Mouse (Mus musculus): ENCODE data around the gene Ttyh1.

Gene Ttyh1

GRCm38 (mm10) chr7:4122783-4123182, 3.6 kb downstream of the Ttyh1 start:
- no peak for DNase-seq (ENCODE audit: low spot score)

- DNase-seq (ENCODE audit: low spot score) = no peak
Measured at GRCm38 (mm10) chr7:4123732-4124131, 4.5 kb downstream of the Ttyh1 start.

GRCm38 (mm10) chr7:4124315-4124759, 5.1 kb downstream of the Ttyh1 start:
- no peak for DNase-seq (ENCODE audit: low spot score)

- no peak for DNase-seq (ENCODE audit: low spot score)
Measured at GRCm38 (mm10) chr7:4124856-4125255, 5.6 kb downstream of the Ttyh1 start.

GRCm38 (mm10) chr7:4125306-4125705, 6.1 kb downstream of the Ttyh1 start:
- no peak for DNase-seq (ENCODE audit: low spot score)

GRCm38 (mm10) chr7:4126992-4127785, 8.0 kb downstream of the Ttyh1 start:
- no peak for DNase-seq (ENCODE audit: low spot score)

- no peak for DNase-seq (ENCODE audit: low spot score)
Measured at GRCm38 (mm10) chr7:4127894-4128293, 8.7 kb downstream of the Ttyh1 start.

GRCm38 (mm10) chr7:4128860-4129259, 9.7 kb downstream of the Ttyh1 start:
- no peak for DNase-seq (ENCODE audit: low spot score)

- peak; percentile 77 for DNase-seq (ENCODE audit: low spot score)
Measured at GRCm38 (mm10) chr7:4130686-4131452, 11.7 kb downstream of the Ttyh1 start.

- DNase-seq (ENCODE audit: low spot score) = no peak
Measured at GRCm38 (mm10) chr7:4131964-4132363, 12.8 kb downstream of the Ttyh1 start.

- DNase-seq (ENCODE audit: low spot score) = no peak
Measured at GRCm38 (mm10) chr7:4132581-4132980, 13.4 kb downstream of the Ttyh1 start.

- no peak for DNase-seq (ENCODE audit: low spot score)
Measured at GRCm38 (mm10) chr7:4132998-4133397, 13.8 kb downstream of the Ttyh1 start.

- DNase-seq (ENCODE audit: low spot score) = no peak
Measured at GRCm38 (mm10) chr7:4134911-4135310, 15.7 kb downstream of the Ttyh1 start.

GRCm38 (mm10) chr7:4136404-4136770, 17.2 kb downstream of the Ttyh1 start:
- DNase-seq (ENCODE audit: low spot score) = no peak

GRCm38 (mm10) chr7:4136771-4137531, 17.7 kb downstream of the Ttyh1 start, which contains the start of gene Leng8:
Gene Leng8 (plus strand): TSS chr7:4137039.
- DNase-seq (ENCODE audit: low spot score) = peak; percentile 97

GRCm38 (mm10) chr7:4137746-4138145, 18.5 kb downstream of the Ttyh1 start:
- DNase-seq (ENCODE audit: low spot score) = no peak

- no peak for DNase-seq (ENCODE audit: low spot score)
Measured at GRCm38 (mm10) chr7:4138181-4138580, 19.0 kb downstream of the Ttyh1 start.

- no peak for DNase-seq (ENCODE audit: low spot score)
Measured at GRCm38 (mm10) chr7:4138671-4139070, 19.5 kb downstream of the Ttyh1 start.

- DNase-seq (ENCODE audit: low spot score) = no peak
Measured at GRCm38 (mm10) chr7:4139391-4139790, 20.2 kb downstream of the Ttyh1 start.

GRCm38 (mm10) chr7:4141648-4142325, 22.6 kb downstream of the Ttyh1 start:
- DNase-seq (ENCODE audit: low spot score) = no peak

- no peak for DNase-seq (ENCODE audit: low spot score)
Measured at GRCm38 (mm10) chr7:4142796-4143445, 23.7 kb downstream of the Ttyh1 start.
